8 mouse cellular contexts compared by ENCODE assay signal in the genomic region with DNA sequence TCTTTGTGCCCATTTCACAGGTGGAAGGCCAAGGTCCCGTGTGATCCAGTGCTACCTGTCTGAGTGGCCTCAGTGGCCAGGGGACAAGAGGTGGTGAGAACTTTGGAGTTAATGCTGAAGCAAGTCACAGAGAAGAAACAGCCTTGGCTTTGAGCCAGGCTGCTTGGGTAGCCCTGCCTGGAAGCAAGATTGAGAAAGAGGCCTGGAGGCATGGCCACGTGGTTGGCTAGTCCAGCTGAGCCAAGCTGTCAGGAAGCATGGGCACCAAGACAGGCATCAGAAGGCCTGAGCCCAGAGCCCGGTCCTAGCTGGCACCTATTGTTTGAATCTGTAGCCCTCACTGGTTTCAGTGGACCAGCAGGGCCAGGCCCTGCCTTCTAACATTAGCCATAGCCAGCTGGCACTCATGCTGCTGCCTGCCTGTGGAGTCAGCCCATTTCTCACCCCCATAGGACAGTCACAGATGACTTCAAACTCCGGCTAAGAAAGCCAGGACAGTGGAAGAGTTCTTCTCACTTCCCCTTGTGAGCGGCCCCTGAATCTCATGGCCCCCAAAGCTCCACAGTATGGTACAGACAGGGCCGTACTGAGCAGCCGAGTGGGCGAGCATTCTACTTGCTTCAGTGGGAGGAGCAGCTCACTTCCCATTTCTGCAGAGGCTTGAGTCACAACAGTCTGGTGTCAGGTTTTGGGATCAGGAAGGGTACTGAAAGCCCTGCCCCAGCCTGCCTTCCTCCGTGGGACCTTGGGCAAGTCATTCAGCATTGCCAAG. TPM values are rescaled to one million over a fixed set of nuclear protein-coding genes. Genes with fewer than 3 reads are reported as not detected.
DNase-seq lines count a peak whose midpoint lies in the region; ATAC-seq and TF ChIP-seq lines count a peak whose summit lies in the region.

No protein-coding gene starts in this region.

- WGBS in midbrain, embryonic 10.5 days: 77% methylated on average over 9 of the region's 9 CpGs
- WGBS in midbrain, embryonic 13.5 days: 80% methylated on average over 9 of the region's 9 CpGs
- WGBS in limb, embryonic 14.5 days: 74% methylated on average over 9 of the region's 9 CpGs

- no peak for DNase-seq in midbrain, embryonic 10.5 days (ENCODE audit: low spot score)
- peak; percentile 88 for DNase-seq in adrenal gland, adult 2 months
- DNase-seq in fibroblast of lung, adult 2 months (ENCODE audit: low read depth): peak; percentile 82
- peak; percentile 81 to 82 for DNase-seq in kidney, adult 8-10 months
- DNase-seq in limb, embryonic 14.5 days (ENCODE audit: low spot score): peak; percentile 54
- DNase-seq in naive thymus-derived CD4-positive, alpha-beta T cell, adult 2 months (ENCODE audit: low read depth): peak; percentile 25
- no peak for DNase-seq in yolk sac, embryonic 10.5 days (ENCODE audit: low spot score)

- no peak for ATAC-seq in midbrain, embryonic 13.5 days
- ATAC-seq in limb, embryonic 14.5 days (ENCODE audit: low FRiP score, low read depth): peak; percentile 13; the same call in 1 of the 2 replicates

- 0 out of 2 replicates have a peak, but pooled peaks cover 6% of the 10 kb centered on the region for H3K27me3 ChIP-seq in midbrain, embryonic 10.5 days (ENCODE audit: low read depth, poor library complexity, severe bottlenecking)
- H3K27me3 ChIP-seq in midbrain, embryonic 13.5 days: no peaks in the 10 kb centered on the region
- H3K27me3 ChIP-seq in limb, embryonic 14.5 days (ENCODE audit: control insufficient read depth, insufficient read depth, low read length): no peaks in the 10 kb centered on the region

- no peak overlapping the region for H3K4me2 ChIP-seq in midbrain, embryonic 13.5 days (replicated peaks)
- no peak overlapping the region for H3K4me2 ChIP-seq in limb, embryonic 14.5 days (replicated peaks; ENCODE audit: low read depth, low read length, severe bottlenecking)

- no peak for TF ChIP-seq POLR2A in limb, embryonic 14.5 days (IDR thresholded peaks at IDR 0.05; ENCODE audit: borderline replicate concordance, extremely low read depth, insufficient read depth, insufficient read length)

- no peak overlapping the region for H3K4me3 ChIP-seq in midbrain, embryonic 10.5 days
- H3K4me3 ChIP-seq in midbrain, embryonic 13.5 days (replicated peaks): no peak overlapping the region
- H3K4me3 ChIP-seq in limb, embryonic 14.5 days (replicated peaks; ENCODE audit: low read length): no peak overlapping the region

- H3K27ac ChIP-seq in midbrain, embryonic 10.5 days (replicated peaks): 0 out of 2 replicates have a peak overlapping the region, but pooled peaks have one; percentile 47
- H3K27ac ChIP-seq in midbrain, embryonic 13.5 days: no peak overlapping the region
- no peak overlapping the region for H3K27ac ChIP-seq in limb, embryonic 14.5 days (replicated peaks; ENCODE audit: low read depth, low read length)

- H3K36me3 ChIP-seq in midbrain, embryonic 10.5 days: peaks cover 12% of the 10 kb centered on the region
- peaks cover 6% of the 10 kb centered on the region for H3K36me3 ChIP-seq in midbrain, embryonic 13.5 days
- H3K36me3 ChIP-seq in limb, embryonic 14.5 days (ENCODE audit: control insufficient read depth, insufficient read depth, low read length): peaks cover 9% of the 10 kb centered on the region; the same call in 1 of the 2 replicates

- H3K4me1 ChIP-seq in midbrain, embryonic 10.5 days: peaks cover 24% of the 10 kb centered on the region
- peaks cover 4% of the 10 kb centered on the region for H3K4me1 ChIP-seq in midbrain, embryonic 13.5 days (replicated peaks)
- H3K4me1 ChIP-seq in limb, embryonic 14.5 days (ENCODE audit: control insufficient read depth, insufficient read depth, low read length): peaks cover 17% of the 10 kb centered on the region; the same call in 1 of the 2 replicates

- no peaks in the 10 kb centered on the region for H3K9me3 ChIP-seq in midbrain, embryonic 10.5 days (replicated peaks)
- H3K9me3 ChIP-seq in midbrain, embryonic 13.5 days: no peaks in the 10 kb centered on the region
- H3K9me3 ChIP-seq in limb, embryonic 14.5 days (ENCODE audit: control insufficient read depth, low read length): no peaks in the 10 kb centered on the region

- no peak overlapping the region for H3K9ac ChIP-seq in midbrain, embryonic 13.5 days (replicated peaks)
- H3K9ac ChIP-seq in limb, embryonic 14.5 days (ENCODE audit: low read depth, low read length, severe bottlenecking): no peak overlapping the region

RNA-seq across cellular contexts. Expression of a gene that starts 11.4 kb away (rescaled TPM):
- 0.30 and 0.46 TPM in 2 replicates for polyA plus RNA-seq in midbrain, embryonic 10.5 days (2016; fragmentation: Nextera tagmentation; extraction: Ambion mirVana)
- polyA plus RNA-seq in midbrain, embryonic 13.5 days (2015; fragmentation: Nextera tagmentation; extraction: Ambion mirVana): 0.06 and 0.31 TPM in 2 replicates
- 1 to 10 TPM; 6.0 to 7.0 TPM for total RNA-seq in adrenal gland, adult 2 months (2021)
- 7.8 and 8.9 TPM in 2 replicates for polyA plus RNA-seq in adrenal gland, adult 2 months (2012; rRNA removed)
- 3.0 and 3.2 TPM in 2 replicates for polyA plus RNA-seq in limb, embryonic 14.5 days (2012; rRNA removed)
- polyA plus RNA-seq in limb, embryonic 14.5 days (2014; fragmentation: Nextera tagmentation; extraction: Ambion mirVana): 1.4 and 1.7 TPM in 2 replicates

RNA-seq across cellular contexts. Expression of a gene that starts 31.3 kb away (rescaled TPM):
- polyA plus RNA-seq in midbrain, embryonic 10.5 days (2016; fragmentation: Nextera tagmentation; extraction: Ambion mirVana): 86.3 and 88.2 TPM in 2 replicates
- 171 and 181 TPM in 2 replicates for polyA plus RNA-seq in midbrain, embryonic 13.5 days (2015; fragmentation: Nextera tagmentation; extraction: Ambion mirVana)
- 10 to 100 TPM; 29.9 to 30.6 TPM for total RNA-seq in adrenal gland, adult 2 months (2021)
- polyA plus RNA-seq in adrenal gland, adult 2 months (2012; rRNA removed): 4.3 and 6.4 TPM in 2 replicates
- polyA plus RNA-seq in limb, embryonic 14.5 days (2012; rRNA removed): 71.7 and 74.5 TPM in 2 replicates
- 60.1 and 64.3 TPM in 2 replicates for polyA plus RNA-seq in limb, embryonic 14.5 days (2014; fragmentation: Nextera tagmentation; extraction: Ambion mirVana)

RNA-seq across cellular contexts. Expression of a gene that starts 49.8 kb away (rescaled TPM):
- 31.4 and 32.3 TPM in 2 replicates for polyA plus RNA-seq in midbrain, embryonic 10.5 days (2016; fragmentation: Nextera tagmentation; extraction: Ambion mirVana)
- 25.1 and 28.5 TPM in 2 replicates for polyA plus RNA-seq in midbrain, embryonic 13.5 days (2015; fragmentation: Nextera tagmentation; extraction: Ambion mirVana)
- 10 to 100 TPM; 18.3 to 19.3 TPM for total RNA-seq in adrenal gland, adult 2 months (2021)
- 6.1 TPM in 2 replicates for polyA plus RNA-seq in adrenal gland, adult 2 months (2012; rRNA removed)
- polyA plus RNA-seq in limb, embryonic 14.5 days (2012; rRNA removed): 20.5 and 20.7 TPM in 2 replicates
- polyA plus RNA-seq in limb, embryonic 14.5 days (2014; fragmentation: Nextera tagmentation; extraction: Ambion mirVana): 33.1 and 35.0 TPM in 2 replicates

RNA-seq across cellular contexts. Expression of a gene that starts 50.8 kb away (rescaled TPM):
- 0.32 and 0.56 TPM in 2 replicates for polyA plus RNA-seq in midbrain, embryonic 10.5 days (2016; fragmentation: Nextera tagmentation; extraction: Ambion mirVana)
- 0.45 and 0.89 TPM in 2 replicates for polyA plus RNA-seq in midbrain, embryonic 13.5 days (2015; fragmentation: Nextera tagmentation; extraction: Ambion mirVana)
- not detected for total RNA-seq in adrenal gland, adult 2 months (2021)
- polyA plus RNA-seq in adrenal gland, adult 2 months (2012; rRNA removed): 0.06 TPM in 1 of 2 replicates, not detected in the other
- polyA plus RNA-seq in limb, embryonic 14.5 days (2012; rRNA removed): 0.05 and 0.06 TPM in 2 replicates
- polyA plus RNA-seq in limb, embryonic 14.5 days (2014; fragmentation: Nextera tagmentation; extraction: Ambion mirVana): 0.11 and 0.18 TPM in 2 replicates

Comparison
In these comparisons a context has a peak if more than half of its experiments do, and no peak if none do; other contexts are left out.
1. DNase-seq: peak in adrenal gland, adult 2 months (single experiment), fibroblast of lung, adult 2 months (single experiment), kidney, adult 8-10 months (2 of 2), limb, embryonic 14.5 days (single experiment) and naive thymus-derived CD4-positive, alpha-beta T cell, adult 2 months (single experiment); none in midbrain, embryonic 10.5 days (single experiment) and yolk sac, embryonic 10.5 days (single experiment).